ENCODE assay signal across 22 mouse cellular contexts in the genomic region with DNA sequence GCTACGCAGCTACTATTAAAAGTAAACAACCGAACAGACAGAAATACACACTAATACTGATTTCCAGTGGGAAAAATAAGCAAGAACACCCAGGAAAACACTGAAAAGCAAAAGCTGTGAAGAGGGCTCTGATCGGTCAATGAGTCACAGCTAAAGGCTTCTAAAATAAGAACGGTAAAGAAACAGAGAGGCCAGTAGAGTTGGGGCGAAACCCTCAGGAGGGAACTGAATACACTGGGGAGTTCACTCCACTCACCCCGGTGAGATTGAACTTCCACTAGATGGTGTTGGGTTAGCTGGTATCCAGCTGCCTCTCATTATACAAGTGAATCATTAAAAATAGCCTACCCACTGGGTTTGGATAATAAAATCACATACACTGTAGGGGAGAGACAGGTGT. TPM values are rescaled to one million over a fixed set of nuclear protein-coding genes. Genes with fewer than 3 reads are reported as not detected.
DNase-seq lines count a peak whose midpoint lies in the region; TF ChIP-seq lines count a peak whose summit lies in the region.
"Had no signal": no experiment of that assay in that cellular context is flagged by ENCODE, and none has a peak within 500 bp of the region (broad histone marks: within the 10 kb centered on the region; RNA-seq: fewer than 3 reads in every experiment).

No protein-coding gene starts in this region.

- DNase-seq in A20 (ENCODE audit: low read depth, low spot score) (peak; percentile 61), NIH3T3 (ENCODE audit: low read depth) (peak; percentile 40), MN1 (ENCODE audit: low spot score) (no peak)
- no peak for DNase-seq in cerebellum, adult 2 months
- no peak for DNase-seq in left cerebral cortex, adult 2 months (ENCODE audit: extremely low spot score in 1 of 2, low spot score in 2 of 2)
- DNase-seq in lung, adult 2 months: no peak
- DNase-seq: adrenal gland, adult 8-10 months; adrenal gland, postnatal 14 days; adrenal gland, postnatal 36 days; cerebellum, adult 11 months; cerebellum, adult 18-20 months; cerebellum, adult 9-10 months; cerebellum, postnatal 10 days; cerebellum, postnatal 25 days; forebrain, postnatal 0 days had no signal

- TF ChIP-seq POLR2A in myocyte (IDR thresholded peaks at IDR 0.05; ENCODE audit: insufficient read length, low read depth): no peak
- no peak for TF ChIP-seq POLR2A in cerebellum, adult 2 months (IDR thresholded peaks at IDR 0.05; ENCODE audit: borderline replicate concordance, insufficient read depth, low read length)
- no peak for TF ChIP-seq POLR2A in lung, adult 2 months (IDR thresholded peaks at IDR 0.05; ENCODE audit: borderline replicate concordance, extremely low read depth, low read depth, low read length)

- peak overlapping the region; percentile 63 for H3K27ac ChIP-seq in macrophage
- H3K27ac ChIP-seq in cerebellum, adult 2 months (ENCODE audit: insufficient read depth, low read length): no peak overlapping the region
- no peak overlapping the region for H3K27ac ChIP-seq in left cerebral cortex, adult 2 months
- H3K27ac ChIP-seq: embryonic facial prominence, embryonic 10.5 days; embryonic facial prominence, embryonic 12.5 days; forebrain, embryonic 13.5 days; forebrain, embryonic 15.5 days had no signal

- H3ac ChIP-seq in myocyte (ENCODE audit: control insufficient read depth, insufficient read length): no peak overlapping the region

- H3K4me3 ChIP-seq in macrophage (ENCODE audit: inconsistent target) (no peak overlapping the region), myocyte (no peak overlapping the region)
- no peak overlapping the region for H3K4me3 ChIP-seq in cerebellum, adult 2 months (replicated peaks; ENCODE audit: insufficient read depth, low read depth, low read length)
- no peak overlapping the region for H3K4me3 ChIP-seq in left cerebral cortex, adult 2 months
- no peak overlapping the region for H3K4me3 ChIP-seq in lung, adult 2 months (replicated peaks; ENCODE audit: extremely low read depth, low read depth, low read length)
- H3K4me3 ChIP-seq: embryonic facial prominence, embryonic 10.5 days; embryonic facial prominence, embryonic 12.5 days; forebrain, embryonic 13.5 days; forebrain, embryonic 15.5 days had no signal

- no peaks in the 10 kb centered on the region for H3K79me2 ChIP-seq in macrophage (ENCODE audit: inconsistent target)
- no peaks in the 10 kb centered on the region for H3K79me2 ChIP-seq in myocyte (ENCODE audit: control insufficient read depth, insufficient read depth)

- no peak for TF ChIP-seq CTCF in cerebellum, adult 2 months (IDR thresholded peaks at IDR 0.05; ENCODE audit: borderline replicate concordance, insufficient read depth, low read depth, low read length)
- TF ChIP-seq CTCF in left cerebral cortex, adult 2 months (IDR thresholded peaks at IDR 0.05): no peak
- TF ChIP-seq CTCF in lung, adult 2 months (IDR thresholded peaks at IDR 0.05; ENCODE audit: insufficient read depth, low read length): no peak

- no peaks in the 10 kb centered on the region for H3K27me3 ChIP-seq in myocyte (ENCODE audit: control insufficient read depth, insufficient read depth, insufficient read length)
- no peaks in the 10 kb centered on the region for H3K27me3 ChIP-seq in cerebellum, adult 2 months (ENCODE audit: control insufficient read depth, insufficient read depth, low read length)

- peak overlapping the region; percentile 34 for H3K4me2 ChIP-seq in myocyte (ENCODE audit: low read depth)
- H3K4me2 ChIP-seq: embryonic facial prominence, embryonic 12.5 days; forebrain, embryonic 13.5 days; forebrain, embryonic 15.5 days had no signal

- no peaks in the 10 kb centered on the region for H3K4me1 ChIP-seq in cerebellum, adult 2 months (ENCODE audit: control insufficient read depth, insufficient read depth, low read length)
- H3K4me1 ChIP-seq in lung, adult 2 months (ENCODE audit: control insufficient read depth, insufficient read depth, low read length): no peaks in the 10 kb centered on the region
- H3K4me1 ChIP-seq: embryonic facial prominence, embryonic 10.5 days; embryonic facial prominence, embryonic 12.5 days; forebrain, embryonic 13.5 days; forebrain, embryonic 15.5 days had no signal

- no peaks in the 10 kb centered on the region for H3K36me3 ChIP-seq in macrophage (ENCODE audit: inconsistent target)
- H3K36me3 ChIP-seq in myocyte (ENCODE audit: control insufficient read depth, insufficient read depth): no peaks in the 10 kb centered on the region
- H3K36me3 ChIP-seq: embryonic facial prominence, embryonic 10.5 days; embryonic facial prominence, embryonic 12.5 days; forebrain, embryonic 15.5 days; G1E had no signal

- intact Hi-C loops in left cerebral cortex, adult 2 months (cut with DNase I): no loop called here

- WGBS in macrophage (ENCODE audit: missing documents): 48% methylated on average over 6 of the region's 6 CpGs
- 85% methylated on average over 6 of the region's 6 CpGs for WGBS in cerebellum, adult 2 months
- whole genome bisulfite sequencing in lung, adult 2 months: 79% methylated on average over 6 of the region's 6 CpGs

TF ChIP-seq in myocyte, 11 proteins besides CTCF, POLR2A, EP300 and RAD21:
- no peak for TF ChIP-seq REST (IDR thresholded peaks at IDR 0.05; ENCODE audit: insufficient read depth, insufficient read length)
- no peak for TF ChIP-seq SRF (IDR thresholded peaks at IDR 0.05; ENCODE audit: control insufficient read depth, insufficient read length, low read depth)
- TF ChIP-seq MYOG (IDR thresholded peaks at IDR 0.05; ENCODE audit: control insufficient read depth in 1 of 3, insufficient read depth in 1 of 3, insufficient read length in 2 of 3, low read depth in 2 of 3): no peak
TF ChIP-seq in myocyte: peak in this region for 0.

RNA-seq across cellular contexts. Expression of a gene that starts 5.8 kb away (rescaled TPM):
- 100 to 1,000 TPM in 14 of 26 experiments, 10 to 100 TPM in 12; 71.9 to 160 (median 106) TPM for total RNA-seq in macrophage (2018; cell fraction: chromatin; rRNA removed)
- 100 to 1,000 TPM; 159 to 284 (median 214) TPM for total RNA-seq in macrophage (2018; cell fraction: cytosol; rRNA removed)
- total RNA-seq in macrophage (2018; cell fraction: nucleus; rRNA removed): 100 to 1,000 TPM; 119 to 231 (median 194) TPM
- polyA plus RNA-seq in macrophage (2018) (233 to 282 TPM (median 273 TPM) in 3 replicates), myocyte (2012; fragmentation: generic; extraction: Trizol) (44.4 TPM)
- polyA plus RNA-seq in cerebellum, adult 2 months (2012; rRNA removed): 21.4 and 23.6 TPM in 2 replicates
- total RNA-seq in left cerebral cortex, adult 2 months (2021): 10 to 100 TPM; 29.7 to 34.7 TPM
- 45.2 and 47.6 TPM in 2 replicates for polyA plus RNA-seq in lung, adult 2 months (2012; rRNA removed)

Comparison
In these comparisons a context has a peak if more than half of its experiments do, and no peak if none do; other contexts are left out.
1. DNase-seq: peak in A20 (single experiment) and NIH3T3 (single experiment); none in cerebellum, adult 2 months (0 of 2), left cerebral cortex, adult 2 months (0 of 2), lung, adult 2 months (single experiment) and MN1 (single experiment).